Mouse (Mus musculus): ENCODE data around the gene Pigf. TPM values are rescaled to one million over a fixed set of nuclear protein-coding genes. Genes with fewer than 3 reads are reported as not detected.
A peak's percentile ranks its signal among the peaks of the same experiment; 100 is the strongest.

Gene Pigf
- polyA plus RNA-seq, 1 experiment from 2014 or later = 51.8 TPM

GRCm38 (mm10) chr17:86957239-86957638, 68.0 kb downstream of the Pigf start:
- H3K36me3 ChIP-seq (ENCODE audit: control insufficient read depth, insufficient read depth, low read length) = no peaks in the 10 kb centered on the region
- peaks cover 16% of the 10 kb centered on the region for H3K4me1 ChIP-seq (ENCODE audit: control insufficient read depth, insufficient read depth, low read length)
- no peak overlapping the region for H3K4me3 ChIP-seq (replicated peaks; ENCODE audit: low read length)
- no peak overlapping the region for H3K27ac ChIP-seq (ENCODE audit: low read length)
- no peak for ATAC-seq (ENCODE audit: insufficient read depth, low FRiP score)
- 85% methylated on average over 5 of the region's 5 CpGs for WGBS
- H3K9ac ChIP-seq (ENCODE audit: low read length) = no peak overlapping the region
- H3K4me2 ChIP-seq (ENCODE audit: low read depth, low read length) = no peak overlapping the region
- H3K9me3 ChIP-seq (replicated peaks; ENCODE audit: control insufficient read depth, low read length) = no peaks in the 10 kb centered on the region
- H3K27me3 ChIP-seq (ENCODE audit: control insufficient read depth, insufficient read depth, low read length) = no peaks in the 10 kb centered on the region

- H3K36me3 ChIP-seq (ENCODE audit: control insufficient read depth, insufficient read depth, low read length) = no peaks in the 10 kb centered on the region
- H3K4me1 ChIP-seq (ENCODE audit: control insufficient read depth, insufficient read depth, low read length) = no peaks in the 10 kb centered on the region
- no peak overlapping the region for H3K9ac ChIP-seq (ENCODE audit: low read length)
- ATAC-seq (ENCODE audit: insufficient read depth, low FRiP score) = no peak
- no peak overlapping the region for H3K4me2 ChIP-seq (ENCODE audit: low read depth, low read length)
- no peak overlapping the region for H3K4me3 ChIP-seq (replicated peaks; ENCODE audit: low read length)
- WGBS = 69% methylated on average over 6 of the region's 6 CpGs
- no peaks in the 10 kb centered on the region for H3K9me3 ChIP-seq (replicated peaks; ENCODE audit: control insufficient read depth, low read length)
- H3K27me3 ChIP-seq (ENCODE audit: control insufficient read depth, insufficient read depth, low read length) = no peaks in the 10 kb centered on the region
- H3K27ac ChIP-seq (ENCODE audit: low read length) = no peak overlapping the region
These were observed 76.4 kb downstream of the Pigf start for GRCm38 (mm10) chr17:86948801-86949200.

DNA sequence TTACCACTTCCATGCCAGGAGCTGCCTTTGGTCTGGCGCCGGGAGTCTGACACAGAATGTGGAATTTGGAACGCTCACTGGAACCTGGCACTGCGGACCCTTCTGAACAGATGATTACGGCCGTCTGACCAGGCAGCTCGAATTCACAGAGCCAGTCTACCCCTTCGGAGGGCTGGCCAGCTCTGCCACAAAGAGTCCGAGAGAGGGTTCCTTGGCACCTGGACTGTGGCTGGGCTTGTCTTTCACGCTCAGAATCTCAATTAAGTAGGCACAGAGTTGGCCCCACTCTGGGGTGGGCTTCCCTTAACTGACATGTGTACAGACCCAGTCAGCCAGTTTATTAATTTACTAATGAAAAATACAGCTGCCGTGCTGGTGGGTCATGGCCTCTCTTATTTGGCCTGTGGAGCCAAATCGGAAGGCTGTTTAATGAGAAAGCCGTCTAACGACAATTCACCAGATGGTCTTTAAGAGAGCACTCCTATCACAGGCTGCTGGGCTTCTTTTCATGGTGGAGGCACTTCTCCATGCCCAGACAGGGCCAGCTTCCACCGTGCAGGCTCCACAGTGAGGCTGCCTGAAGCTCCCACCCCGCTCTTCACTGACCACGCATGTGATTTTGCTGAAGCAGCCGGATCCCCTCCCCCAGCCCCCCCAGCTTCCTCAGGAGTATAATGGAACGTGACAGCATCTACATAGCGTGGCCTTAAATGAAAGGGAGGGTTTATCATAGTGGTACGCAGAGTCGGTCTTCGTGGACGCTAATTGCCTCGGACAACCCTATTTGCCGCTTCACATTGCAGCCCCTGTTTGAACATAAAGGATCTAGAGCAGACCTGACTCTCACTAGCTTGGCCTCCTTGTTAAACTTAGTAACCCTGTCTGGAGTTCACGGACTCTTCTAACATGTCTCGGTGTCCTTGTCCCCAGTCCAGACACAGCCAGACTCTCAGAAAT, 77.1 kb downstream of the Pigf start, which contains the start of gene Atp6v1e2:
TSS of gene Atp6v1e2 (minus strand) at position 58 of the 957 bp plus-strand sequence.
- H3K4me3 ChIP-seq (replicated peaks; ENCODE audit: low read length) = no peak within 1 kb of the TSS
- H3K4me2 ChIP-seq (ENCODE audit: low read depth, low read length) = no peak within 1 kb of the TSS
- no peaks in the 10 kb centered on the region for H3K9me3 ChIP-seq (replicated peaks; ENCODE audit: control insufficient read depth, low read length)
- no peaks in the 10 kb centered on the region for H3K27me3 ChIP-seq (ENCODE audit: control insufficient read depth, insufficient read depth, low read length)
- 80% methylated on average over 28 of the region's 28 CpGs for WGBS
- H3K4me1 ChIP-seq (ENCODE audit: control insufficient read depth, insufficient read depth, low read length) = no peaks in the 10 kb centered on the region
- 0 out of 2 replicates have a peak within 1 kb of the TSS, but pooled peaks have one; percentile 6 for H3K27ac ChIP-seq (ENCODE audit: low read length)
- ATAC-seq (ENCODE audit: insufficient read depth, low FRiP score) = no peak
- H3K36me3 ChIP-seq (ENCODE audit: control insufficient read depth, insufficient read depth, low read length) = no peaks in the 10 kb centered on the region
- H3K9ac ChIP-seq (ENCODE audit: low read length) = no peak within 1 kb of the TSS

Other genes starting within 250 kb of the Pigf start
- not detected in 2 replicates for gene Tmem247, start 108.1 kb downstream of the Pigf start, polyA plus RNA-seq (2015; fragmentation: Nextera tagmentation; extraction: Ambion mirVana)
- gene Atp6v1e2, start 77.5 kb downstream of the Pigf start, polyA plus RNA-seq (2015; fragmentation: Nextera tagmentation; extraction: Ambion mirVana) = 0.18 TPM in 1 of 2 replicates, not detected in the other
- gene Rhoq, start 62.3 kb downstream of the Pigf start, polyA plus RNA-seq (2015; fragmentation: Nextera tagmentation; extraction: Ambion mirVana) = 9.0 and 11.1 TPM in 2 replicates
- 115 and 120 TPM in 2 replicates for gene Cript, start 144 bp upstream of the Pigf start, polyA plus RNA-seq (2015; fragmentation: Nextera tagmentation; extraction: Ambion mirVana)
- gene Socs5, start 82.3 kb upstream of the Pigf start, polyA plus RNA-seq (2015; fragmentation: Nextera tagmentation; extraction: Ambion mirVana) = 7.9 and 8.7 TPM in 2 replicates
- gene Mcfd2, start 240.5 kb upstream of the Pigf start, polyA plus RNA-seq (2015; fragmentation: Nextera tagmentation; extraction: Ambion mirVana) = 132 and 136 TPM in 2 replicates